Mouse (Mus musculus) liver, adult 2 months (tissue): ENCODE data around the gene 2700097O09Rik. TPM values are rescaled to one million over a fixed set of nuclear protein-coding genes. Genes with fewer than 3 reads are reported as not detected.

Experiments used
- DNase-seq: peaks from one replicate; pipeline ENCODE4 v3.0.0-alpha.2; 2011; ENCODE audit warnings: low read depth, low spot score; ENCODE audit errors: extremely low read depth
- H3K27ac ChIP-seq: fragments of 200-500 bp; replicated peaks from 2 replicates; pipeline ENCODE4 v1.5.1; 2012; ENCODE audit warnings: low read depth, mild to moderate bottlenecking, control low read depth, inconsistent platforms, low read length; ENCODE audit not compliant: insufficient read depth
- H3K27me3 ChIP-seq: fragments of 200-500 bp; 2 replicates; pipeline ENCODE4 v1.6.1; 2012; ENCODE audit warnings: mild to moderate bottlenecking, moderate library complexity, low read length, inconsistent platforms; ENCODE audit not compliant: control insufficient read depth, insufficient read depth
- H3K36me3 ChIP-seq: fragments of 200-500 bp; 2 replicates; pipeline ENCODE4 v1.6.1; 2012; ENCODE audit warnings: low read length, inconsistent platforms; ENCODE audit not compliant: control insufficient read depth, insufficient read depth
- H3K4me1 ChIP-seq: fragments of 200-500 bp; 2 replicates; pipeline ENCODE4 v1.6.1; 2011; ENCODE audit warnings: low read length; ENCODE audit not compliant: control insufficient read depth, insufficient read depth
- H3K4me3 ChIP-seq: fragments of 200-500 bp; 2 replicates; pipeline ENCODE4 v1.5.1; 2011; ENCODE audit warnings: low read depth, mild to moderate bottlenecking, control low read depth, low read length, moderate library complexity; ENCODE audit not compliant: insufficient read depth
- H3K79me2 ChIP-seq: fragments of 200-500 bp; 2 replicates; pipeline ENCODE4 v1.6.1; 2012; ENCODE audit warnings: inconsistent platforms, mild to moderate bottlenecking, low read length, moderate library complexity; ENCODE audit not compliant: control insufficient read depth, insufficient read depth
- H3K9ac ChIP-seq: fragments of 200-500 bp; 2 replicates; pipeline ENCODE4 v1.6.1; 2012; ENCODE audit warnings: low read depth, mild to moderate bottlenecking, control low read depth, inconsistent platforms, low read length
- CTCF ChIP-seq: fragments of 200-500 bp; IDR thresholded peaks from 2 replicates; pipeline ENCODE4 v1.5.1; 2011; ENCODE audit warnings: low read depth, low read length, control low read depth
- POLR2A ChIP-seq: fragments of 200-500 bp; IDR thresholded peaks from 2 replicates; pipeline ENCODE4 v1.6.1; 2011; ENCODE audit warnings: low read length, control low read depth; ENCODE audit not compliant: insufficient read depth; ENCODE audit errors: extremely low read depth
- WGBS: fragments of 180-500 bp; shearing (Covaris S2); methylation state at CpG from one replicate; pipeline ENCODE4 v1.1.7; 2018; 5-methylcytosine and 5-hydroxymethylcytosine counted together
- polyA plus RNA-seq: library from polyadenylated mRNA; depleted of rRNA; stranded (reverse); fragments of >200 nt; gene quantifications from 2 replicates; pipeline ENCODE4 v1.2.3, GENCODE M21; 2012; rRNA removed
- total RNA-seq: library from RNA; depleted of rRNA; stranded (reverse); fragments of >200 nt; gene quantifications from 2 replicates; pipeline ENCODE4 v1.2.3, GENCODE M21; 2014; rRNA removed

Gene 2700097O09Rik
- total and polyA plus RNA-seq, 2 experiments = 5.5 to 13.0 TPM

GRCm38 (mm10) chr12:54999016-54999690 is 80.8 kb downstream of the 2700097O09Rik start:
- TF ChIP-seq POLR2A = no peak
- no peak for TF ChIP-seq CTCF
- no peak overlapping the region for H3K27ac ChIP-seq
- no peak for DNase-seq
- WGBS = 85% methylated on average over 14 of the region's 14 CpGs
- H3K79me2 ChIP-seq = no peaks in the 10 kb centered on the region
- no peaks in the 10 kb centered on the region for H3K4me1 ChIP-seq
- no peak overlapping the region for H3K9ac ChIP-seq
- no peaks in the 10 kb centered on the region for H3K27me3 ChIP-seq
- H3K36me3 ChIP-seq = no peaks in the 10 kb centered on the region
- no peak overlapping the region for H3K4me3 ChIP-seq

- TF ChIP-seq POLR2A = no peak
- no peak for TF ChIP-seq CTCF
- no peak for DNase-seq
- Histone ChIP-seq H3K4me1 (no peaks in the 10 kb centered on the region), H3K36me3 (no peaks in the 10 kb centered on the region), H3K4me3 (no peak overlapping the region), H3K79me2 (no peaks in the 10 kb centered on the region), H3K27me3 (no peaks in the 10 kb centered on the region), H3K9ac (no peak overlapping the region), H3K27ac (no peak overlapping the region)
- WGBS = 81% methylated on average over 5 of the region's 5 CpGs
These were observed 81.5 kb downstream of the 2700097O09Rik start for GRCm38 (mm10) chr12:54998411-54998810.

- no peak overlapping the region for H3K27ac ChIP-seq
- H3K79me2 ChIP-seq = no peaks in the 10 kb centered on the region
- DNase-seq = no peak
- H3K4me3 ChIP-seq = no peak overlapping the region
- no peak for TF ChIP-seq CTCF
- TF ChIP-seq POLR2A = no peak
- no peaks in the 10 kb centered on the region for H3K36me3 ChIP-seq
- 89% methylated on average over 6 of the region's 6 CpGs for WGBS
- H3K4me1 ChIP-seq = no peaks in the 10 kb centered on the region
- no peaks in the 10 kb centered on the region for H3K27me3 ChIP-seq
- no peak overlapping the region for H3K9ac ChIP-seq
These were observed 82.9 kb downstream of the 2700097O09Rik start for GRCm38 (mm10) chr12:54996979-54997474.

- 87% methylated on average over 3 of the region's 3 CpGs for WGBS
- Histone ChIP-seq H3K79me2 (no peaks in the 10 kb centered on the region), H3K36me3 (no peaks in the 10 kb centered on the region), H3K27me3 (no peaks in the 10 kb centered on the region), H3K4me3 (no peak overlapping the region), H3K9ac (no peak overlapping the region), H3K4me1 (no peaks in the 10 kb centered on the region), H3K27ac (no peak overlapping the region)
- TF ChIP-seq POLR2A = no peak
- TF ChIP-seq CTCF = no peak
- no peak for DNase-seq
These were observed 83.9 kb downstream of the 2700097O09Rik start for GRCm38 (mm10) chr12:54995965-54996364.

Other genes starting within 250 kb of the 2700097O09Rik start
- 56.5 and 64.6 TPM in 2 replicates for gene Cfl2, start 217.2 kb downstream of the 2700097O09Rik start, total RNA-seq
- 10.8 and 14.6 TPM in 2 replicates for gene Cfl2, start 217.2 kb downstream of the 2700097O09Rik start, polyA plus RNA-seq
- not detected in 2 replicates for gene Gm20403, start 93.6 kb downstream of the 2700097O09Rik start, total RNA-seq
- not detected in 2 replicates for gene Gm20403, start 93.6 kb downstream of the 2700097O09Rik start, polyA plus RNA-seq
- gene Baz1a, start 65.8 kb downstream of the 2700097O09Rik start, total RNA-seq = 5.2 and 6.8 TPM in 2 replicates
- gene Baz1a, start 65.8 kb downstream of the 2700097O09Rik start, polyA plus RNA-seq = 1.4 and 1.6 TPM in 2 replicates
- gene Srp54a, start 152 bp upstream of the 2700097O09Rik start, total RNA-seq = 52.1 and 91.7 TPM in 2 replicates
- 16.5 and 19.5 TPM in 2 replicates for gene Srp54a, start 152 bp upstream of the 2700097O09Rik start, polyA plus RNA-seq
- gene Fam177a, start 44.4 kb upstream of the 2700097O09Rik start, total RNA-seq = 2.0 and 2.4 TPM in 2 replicates
- gene Fam177a, start 44.4 kb upstream of the 2700097O09Rik start, polyA plus RNA-seq = 0.77 and 0.82 TPM in 2 replicates
- gene Srp54b, start 75.0 kb upstream of the 2700097O09Rik start, total RNA-seq = 37.0 and 42.7 TPM in 2 replicates
- gene Srp54b, start 75.0 kb upstream of the 2700097O09Rik start, polyA plus RNA-seq = 23.0 and 24.5 TPM in 2 replicates
- gene 1700047I17Rik2, start 119.5 kb upstream of the 2700097O09Rik start, total RNA-seq = 0.28 TPM in 1 of 2 replicates, not detected in the other
- gene 1700047I17Rik2, start 119.5 kb upstream of the 2700097O09Rik start, polyA plus RNA-seq = not detected in 2 replicates
- 42.3 and 62.3 TPM in 2 replicates for gene Srp54c, start 150.1 kb upstream of the 2700097O09Rik start, total RNA-seq
- 4.2 and 4.5 TPM in 2 replicates for gene Srp54c, start 150.1 kb upstream of the 2700097O09Rik start, polyA plus RNA-seq
- gene 1110008L16Rik, start 219.5 kb upstream of the 2700097O09Rik start, total RNA-seq = 10.7 and 12.2 TPM in 2 replicates
- 4.6 and 6.2 TPM in 2 replicates for gene 1110008L16Rik, start 219.5 kb upstream of the 2700097O09Rik start, polyA plus RNA-seq
- 6.8 and 6.9 TPM in 2 replicates for gene Ppp2r3c, start 222.9 kb upstream of the 2700097O09Rik start, total RNA-seq
- gene Ppp2r3c, start 222.9 kb upstream of the 2700097O09Rik start, polyA plus RNA-seq = 1.0 and 1.2 TPM in 2 replicates